Mouse (Mus musculus) erythroblast, embryonic 14.5 days (primary cell): ENCODE measurements around the gene Gm10521. TPM values are rescaled to one million over a fixed set of nuclear protein-coding genes. Genes with fewer than 3 reads are reported as not detected.
"Not testable (repeated sequence)": the region's sequence is repeated elsewhere in the genome, so short reads cannot be mapped to it uniquely, and the experiment has no call there.

Experiments
- H3K27me3 ChIP-seq: 2 replicates; pipeline ENCODE4 v1.6.1; 2012; ENCODE audit warnings: inconsistent platforms; ENCODE audit not compliant: control insufficient read depth
- H3K36me3 ChIP-seq: 2 replicates; pipeline ENCODE4 v1.6.1; 2012; ENCODE audit warnings: mild to moderate bottlenecking, inconsistent platforms; ENCODE audit not compliant: control insufficient read depth
- H3K4me1 ChIP-seq: 2 replicates; pipeline ENCODE4 v1.6.1; 2012; ENCODE audit warnings: inconsistent platforms; ENCODE audit not compliant: control insufficient read depth
- H3K4me3 ChIP-seq: replicated peaks from 2 replicates; pipeline ENCODE3; 2012; ENCODE audit warnings: moderate library complexity, mild to moderate bottlenecking, inconsistent platforms
- H3K9me3 ChIP-seq: 2 replicates; pipeline ENCODE4 v1.6.1; 2012; ENCODE audit warnings: low read length, inconsistent platforms, mixed read lengths; ENCODE audit not compliant: control insufficient read depth
- GATA1 ChIP-seq: IDR thresholded peaks from 2 replicates; pipeline ENCODE4 v1.6.1; 2012; ENCODE audit warnings: low read length, inconsistent platforms, mixed read lengths
- TAL1 ChIP-seq: IDR thresholded peaks from 3 replicates; pipeline ENCODE4 v1.6.1; 2012; ENCODE audit warnings: low read length, inconsistent platforms, mixed read lengths
- polyA plus RNA-seq: library from polyadenylated mRNA; stranded (reverse); fragments of >175 nt; gene quantifications from 2 replicates; pipeline ENCODE4 v1.2.3, GENCODE M21; 2012

The Gm10521 gene
- polyA plus RNA-seq: not detected in 2 replicates

- not testable (repeated sequence) for H3K36me3 ChIP-seq, H3K27me3 ChIP-seq, H3K9me3 ChIP-seq, H3K4me3 ChIP-seq, H3K4me1 ChIP-seq
These were observed at the start of gene Gm10521 for GRCm38 (mm10) chr1:171895364-171895763. Gene Gm10521 (plus strand): TSS chr1:171895664.

GRCm38 (mm10) chr1:171848201-171848600 is 47.3 kb upstream of the Gm10521 start:
- Histone ChIP-seq H3K9me3 (no peaks in the 10 kb centered on the region), H3K27me3 (no peaks in the 10 kb centered on the region), H3K4me3 (no peak overlapping the region), H3K36me3 (no peaks in the 10 kb centered on the region), H3K4me1 (no peaks in the 10 kb centered on the region)
- no peak for TF ChIP-seq GATA1
- no peak for TF ChIP-seq TAL1

- H3K27me3 ChIP-seq: no peaks in the 10 kb centered on the region
- no peak overlapping the region for H3K4me3 ChIP-seq
- H3K36me3 ChIP-seq: no peaks in the 10 kb centered on the region
- no peaks in the 10 kb centered on the region for H3K9me3 ChIP-seq
- no peaks in the 10 kb centered on the region for H3K4me1 ChIP-seq
- TF ChIP-seq GATA1 (no peak), TAL1 (no peak)
These were observed 46.7 kb upstream of the Gm10521 start for GRCm38 (mm10) chr1:171848757-171849156.

DNA sequence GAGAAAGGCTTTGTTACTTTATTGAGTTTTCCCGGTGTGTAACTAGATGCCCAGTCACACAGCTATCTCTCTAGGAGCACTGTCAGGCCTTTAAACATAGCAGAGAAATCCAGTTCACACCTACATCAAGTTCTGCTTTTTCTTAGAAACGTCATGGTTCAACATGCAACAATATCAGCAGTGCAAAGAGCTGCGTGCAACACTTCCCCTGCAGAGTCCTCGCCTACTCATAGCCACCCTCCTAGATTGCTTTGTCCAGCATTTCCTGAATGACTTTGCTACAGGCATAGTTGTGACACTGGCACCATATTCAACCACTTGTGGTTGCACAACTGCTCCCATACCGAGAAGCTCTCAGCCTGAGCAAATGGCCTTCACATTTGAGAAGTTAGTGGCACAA is 46.0 kb upstream of the Gm10521 start:
- Histone ChIP-seq H3K9me3 (no peaks in the 10 kb centered on the region), H3K4me3 (no peak overlapping the region), H3K4me1 (no peaks in the 10 kb centered on the region), H3K36me3 (no peaks in the 10 kb centered on the region), H3K27me3 (no peaks in the 10 kb centered on the region)
- TF ChIP-seq TAL1 (no peak), GATA1 (no peak)

GRCm38 (mm10) chr1:171865467-171865866 is 30.0 kb upstream of the Gm10521 start:
- H3K27me3 ChIP-seq: no peaks in the 10 kb centered on the region
- H3K36me3 ChIP-seq: no peaks in the 10 kb centered on the region
- TF ChIP-seq TAL1 (no peak), GATA1 (no peak)
- H3K4me1 ChIP-seq: no peaks in the 10 kb centered on the region
- H3K4me3 ChIP-seq: no peak overlapping the region
- no peaks in the 10 kb centered on the region for H3K9me3 ChIP-seq

- Histone ChIP-seq H3K4me1 (no peaks in the 10 kb centered on the region), H3K27me3 (no peaks in the 10 kb centered on the region), H3K9me3 (0 out of 2 replicates have a peak, but pooled peaks cover 2% of the 10 kb centered on the region), H3K4me3 (no peak overlapping the region), H3K36me3 (no peaks in the 10 kb centered on the region)
- no peak for TF ChIP-seq TAL1
- no peak for TF ChIP-seq GATA1
These were observed 8.5 kb upstream of the Gm10521 start for GRCm38 (mm10) chr1:171886989-171887388.

- Histone ChIP-seq H3K36me3 (no peaks in the 10 kb centered on the region), H3K4me1 (no peaks in the 10 kb centered on the region), H3K4me3 (no peak overlapping the region), H3K27me3 (no peaks in the 10 kb centered on the region), H3K9me3 (peaks cover 6% of the 10 kb centered on the region; the same call in 1 of the 2 replicates)
- TF ChIP-seq TAL1 (no peak), GATA1 (no peak)
These were observed 8.5 kb downstream of the Gm10521 start for GRCm38 (mm10) chr1:171904011-171904410.

- Histone ChIP-seq H3K36me3 (no peaks in the 10 kb centered on the region), H3K4me1 (no peaks in the 10 kb centered on the region), H3K4me3 (no peak overlapping the region), H3K27me3 (no peaks in the 10 kb centered on the region), H3K9me3 (no peaks in the 10 kb centered on the region; the same call in 1 of the 2 replicates)
- TF ChIP-seq GATA1 (no peak), TAL1 (no peak)
These were observed 20.4 kb downstream of the Gm10521 start for GRCm38 (mm10) chr1:171915638-171916458.

DNA sequence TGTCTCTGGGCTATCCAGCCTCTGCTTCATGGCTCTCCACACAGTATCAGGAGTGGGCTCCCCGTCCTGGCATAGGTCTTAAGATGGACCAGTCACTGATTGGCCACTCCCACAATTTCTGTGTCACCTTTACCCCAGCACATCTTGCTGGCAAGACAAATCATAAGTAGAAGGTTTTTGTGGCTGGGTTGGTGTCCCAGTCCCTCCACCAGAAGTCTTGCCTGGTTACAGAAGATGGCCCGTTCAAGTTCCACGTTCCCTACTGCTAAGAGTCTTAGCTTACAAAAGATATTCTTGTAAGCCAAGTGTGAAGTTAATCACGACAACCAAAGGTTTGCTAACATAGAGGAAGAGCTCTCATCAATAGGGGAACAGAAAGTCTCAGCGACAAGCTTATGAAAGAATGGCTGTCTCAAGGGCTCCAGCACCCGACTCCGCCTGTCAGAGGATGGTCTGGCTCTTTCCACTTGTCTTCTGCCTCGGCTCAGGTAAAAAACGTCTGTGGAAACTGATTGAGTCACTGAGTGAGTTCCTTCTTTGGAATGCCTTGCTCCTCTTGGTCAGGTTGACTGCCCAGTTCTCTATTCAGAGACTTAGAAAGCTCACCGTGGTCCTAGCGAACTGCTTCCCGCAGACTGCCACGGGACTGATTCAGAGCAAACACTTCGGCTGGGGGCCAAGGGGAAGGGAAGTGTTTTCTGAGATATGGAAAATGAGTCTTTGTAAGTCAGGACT is 22.0 kb downstream of the Gm10521 start, which contains the start of gene Slamf6:
Gene Slamf6, plus strand, starts transcription at position 211 of the 735 bp plus-strand sequence.
- H3K4me1 ChIP-seq: no peaks in the 10 kb centered on the region
- no peaks in the 10 kb centered on the region for H3K36me3 ChIP-seq
- no peaks in the 10 kb centered on the region for H3K9me3 ChIP-seq
- no peaks in the 10 kb centered on the region for H3K27me3 ChIP-seq
- H3K4me3 ChIP-seq: no peak within 1 kb of the TSS
- TF ChIP-seq TAL1: no peak
- no peak for TF ChIP-seq GATA1
